Mouse (Mus musculus) cortical plate, adult 2 months (tissue): ENCODE measurements around the gene Sapcd2. TPM values are rescaled to one million over a fixed set of nuclear protein-coding genes. Genes with fewer than 3 reads are reported as not detected.
"Not testable (repeated sequence)": the region's sequence is repeated elsewhere in the genome, so short reads cannot be mapped to it uniquely, and the experiment has no call there.

Experiments used
- H3K27ac ChIP-seq: fragments of 200-500 bp; 2 replicates; pipeline ENCODE4 v1.5.1; 2012; ENCODE audit warnings: low read length, control low read depth, inconsistent platforms; ENCODE audit not compliant: insufficient read depth
- H3K4me1 ChIP-seq: fragments of 200-500 bp; 2 replicates; pipeline ENCODE4 v1.6.1; 2011; ENCODE audit warnings: low read length; ENCODE audit not compliant: control insufficient read depth, insufficient read depth
- H3K4me3 ChIP-seq: fragments of 200-500 bp; 2 replicates; pipeline ENCODE4 v1.5.1; 2011; ENCODE audit warnings: mild to moderate bottlenecking, low read length, control low read depth; ENCODE audit not compliant: insufficient read depth
- CTCF ChIP-seq: fragments of 200-500 bp; IDR thresholded peaks from 2 replicates; pipeline ENCODE4 v1.5.1; 2011; ENCODE audit warnings: mild to moderate bottlenecking, control low read depth, low read length; ENCODE audit not compliant: insufficient read depth; ENCODE audit errors: extremely low read depth
- POLR2A ChIP-seq: fragments of 200-500 bp; IDR thresholded peaks from 2 replicates; pipeline ENCODE4 v1.6.1; 2011; ENCODE audit warnings: mild to moderate bottlenecking, low read length, control low read depth; ENCODE audit not compliant: insufficient read depth; ENCODE audit errors: extremely low read depth
- polyA plus RNA-seq: library from polyadenylated mRNA; depleted of rRNA; stranded (reverse); fragments of >200 nt; gene quantifications from 2 replicates; pipeline ENCODE4 v1.2.3, GENCODE M21; 2012

Gene Sapcd2
- polyA plus RNA-seq, 1 experiment, result 4.0 TPM

GRCm38 (mm10) chr2:25397010-25397409 lies 24.9 kb downstream of the Sapcd2 start:
- no peak overlapping the region for H3K27ac ChIP-seq
- no peaks in the 10 kb centered on the region; the same call in 1 of the 2 replicates for H3K4me1 ChIP-seq
- no peak overlapping the region; the same call in 1 of the 2 replicates for H3K4me3 ChIP-seq
- no peak for TF ChIP-seq POLR2A
- TF ChIP-seq CTCF, result no peak

GRCm38 (mm10) chr2:25398065-25398464 lies 25.9 kb downstream of the Sapcd2 start:
- no peak overlapping the region for H3K27ac ChIP-seq
- no peaks in the 10 kb centered on the region; the same call in 1 of the 2 replicates for H3K4me1 ChIP-seq
- TF ChIP-seq POLR2A, result no peak
- no peak for TF ChIP-seq CTCF
- no peak overlapping the region for H3K4me3 ChIP-seq

- TF ChIP-seq POLR2A, result no peak
- TF ChIP-seq CTCF, result no peak
- Histone ChIP-seq H3K4me3 (no peak within 1 kb of the TSS), H3K27ac (no peak within 1 kb of the TSS), H3K4me1 (no peaks in the 10 kb centered on the region; the same call in 1 of the 2 replicates)
These were observed 26.9 kb downstream of the Sapcd2 start, which contains the start of gene Npdc1 for GRCm38 (mm10) chr2:25399051-25399450. Gene Npdc1, plus strand, starts transcription at chr2:25399351.

- Histone ChIP-seq H3K4me1 (peaks cover 4% of the 10 kb centered on the region; the same call in 1 of the 2 replicates), H3K4me3 (peak overlapping the region; percentile 3; the same call in 1 of the 2 replicates), H3K27ac (no peak overlapping the region)
- TF ChIP-seq POLR2A (no peak), CTCF (no peak)
These were observed 28.2 kb downstream of the Sapcd2 start for GRCm38 (mm10) chr2:25400291-25400690.

- Histone ChIP-seq H3K27ac (no peak overlapping the region), H3K4me3 (peak overlapping the region; percentile 3; the same call in 1 of the 2 replicates), H3K4me1 (peaks cover 7% of the 10 kb centered on the region)
- TF ChIP-seq CTCF (peak; percentile 51), POLR2A (no peak)
These were observed 28.6 kb downstream of the Sapcd2 start for GRCm38 (mm10) chr2:25400764-25401163.

- peak overlapping the region; percentile 26; the same call in 1 of the 2 replicates for H3K27ac ChIP-seq
- peaks cover 11% of the 10 kb centered on the region for H3K4me1 ChIP-seq
- TF ChIP-seq CTCF, result peak; percentile 60
- no peak for TF ChIP-seq POLR2A
- H3K4me3 ChIP-seq, result peak overlapping the region; percentile 78
These were observed 30.4 kb downstream of the Sapcd2 start for GRCm38 (mm10) chr2:25402377-25402971.

GRCm38 (mm10) chr2:25402972-25403601 lies 31.0 kb downstream of the Sapcd2 start:
- TF ChIP-seq CTCF (no peak), POLR2A (peak; percentile 86)
- Histone ChIP-seq H3K4me3 (peak overlapping the region; percentile 78), H3K27ac (peak overlapping the region; percentile 86), H3K4me1 (peaks cover 11% of the 10 kb centered on the region)

GRCm38 (mm10) chr2:25403994-25404393 lies 31.9 kb downstream of the Sapcd2 start:
- Histone ChIP-seq H3K27ac (peak overlapping the region; percentile 86; the same call in 1 of the 2 replicates), H3K4me1 (peaks cover 11% of the 10 kb centered on the region), H3K4me3 (peak overlapping the region; percentile 78)
- TF ChIP-seq CTCF (no peak), POLR2A (no peak)

- no peak for TF ChIP-seq POLR2A
- TF ChIP-seq CTCF, result no peak
These were observed 36.8 kb downstream of the Sapcd2 start for GRCm38 (mm10) chr2:25408908-25409307.

GRCm38 (mm10) chr2:25413436-25413835 lies 41.3 kb downstream of the Sapcd2 start:
- not testable (repeated sequence) for H3K4me1 ChIP-seq, H3K27ac ChIP-seq, H3K4me3 ChIP-seq

More at GRCm38 (mm10) chr2:25408908-25409307, 36.8 kb downstream of the Sapcd2 start:
- H3K27ac ChIP-seq, result no peak overlapping the region
- H3K4me3 ChIP-seq, result no peak overlapping the region
- peaks cover 11% of the 10 kb centered on the region for H3K4me1 ChIP-seq
